Mouse (Mus musculus) thymus, adult 2 months (tissue): ENCODE data around the gene Gm45234.

Source experiments
- CTCF ChIP-seq: fragments of 200-500 bp; IDR thresholded peaks from 2 replicates; pipeline ENCODE4 v1.5.1; 2012; ENCODE audit warnings: mild to moderate bottlenecking, control low read depth, low read length, moderate library complexity, borderline replicate concordance; ENCODE audit not compliant: control insufficient read depth, poor library complexity, insufficient read depth; ENCODE audit errors: extremely low read depth
- POLR2A ChIP-seq: fragments of 200-500 bp; IDR thresholded peaks from 2 replicates; pipeline ENCODE4 v1.6.1; 2012; ENCODE audit warnings: mild to moderate bottlenecking, low read length, control low read depth, moderate library complexity; ENCODE audit not compliant: control insufficient read depth, poor library complexity, insufficient read depth; ENCODE audit errors: extremely low read depth

DNA sequence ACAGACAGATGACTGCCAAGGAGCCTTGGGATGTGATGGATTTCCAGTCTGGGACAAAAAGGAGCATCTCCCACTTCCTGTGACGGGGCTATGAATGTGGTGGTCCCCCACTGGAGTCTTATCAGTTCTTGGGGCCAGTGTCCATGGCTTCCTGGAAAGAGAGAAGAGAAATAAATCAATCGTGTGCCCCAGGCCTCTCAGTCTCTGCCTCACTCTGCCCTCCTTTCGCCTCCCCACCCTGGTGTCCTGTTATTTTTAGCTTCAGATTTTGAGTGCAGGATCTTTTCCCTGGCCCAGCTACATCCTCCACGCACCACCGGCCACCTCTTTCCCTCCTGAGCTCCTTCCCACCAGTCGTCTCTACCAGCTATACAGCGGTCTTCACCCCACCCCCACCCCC, 14.2 kb upstream of the Gm45234 start:
- TF ChIP-seq CTCF (no peak), POLR2A (no peak)
